Mouse (Mus musculus) midbrain, embryonic 12.5 days (tissue): ENCODE measurements around the gene Ap5m1. TPM values are rescaled to one million over a fixed set of nuclear protein-coding genes. Genes with fewer than 3 reads are reported as not detected.

Experiments
- ATAC-seq: fragments of 200-750 bp; cut with Nextera tagmentation; 2 replicates; pipeline ENCODE4 v1.8.0; 2017; ENCODE audit warnings: low read depth, moderate TSS enrichment, moderate library complexity; ENCODE audit not compliant: low FRiP score
- H3K27ac ChIP-seq: fragments of 300-500 bp; sonication (generic); replicated peaks from 2 replicates; pipeline ENCODE4 v1.5.1; 2016; ENCODE audit warnings: mild to moderate bottlenecking
- H3K27me3 ChIP-seq: fragments of 300-500 bp; sonication (generic); 2 replicates; pipeline ENCODE4 v1.6.1; 2016; ENCODE audit warnings: mild to moderate bottlenecking
- H3K36me3 ChIP-seq: fragments of 300-500 bp; sonication (generic); 2 replicates; pipeline ENCODE4 v1.6.1; 2016
- H3K4me1 ChIP-seq: fragments of 300-500 bp; sonication (generic); 2 replicates; pipeline ENCODE4 v1.6.1; 2016
- H3K4me2 ChIP-seq: fragments of 300-500 bp; sonication (generic); replicated peaks from 2 replicates; pipeline ENCODE4 v1.6.1; 2016; ENCODE audit warnings: mild to moderate bottlenecking, moderate library complexity
- H3K4me3 ChIP-seq: fragments of 300-500 bp; sonication (generic); 2 replicates; pipeline ENCODE4 v1.5.1; 2016; ENCODE audit warnings: mild to moderate bottlenecking
- H3K9ac ChIP-seq: fragments of 300-500 bp; sonication (generic); replicated peaks from 2 replicates; pipeline ENCODE4 v1.6.1; 2016; ENCODE audit warnings: mild to moderate bottlenecking, moderate library complexity
- H3K9me3 ChIP-seq: fragments of 300-500 bp; sonication (generic); 2 replicates; pipeline ENCODE4 v1.6.1; 2016; ENCODE audit warnings: mild to moderate bottlenecking
- WGBS: fragments of 180-500 bp; shearing (Covaris S2); methylation state at CpG from one replicate; pipeline ENCODE4 v1.1.7; 2016; 5-methylcytosine and 5-hydroxymethylcytosine counted together
- polyA plus RNA-seq: library from polyadenylated mRNA; unstranded; fragments of >200 nt; fragmentation: Nextera tagmentation; extraction: Ambion mirVana; gene quantifications from 2 replicates; pipeline ENCODE4 v1.2.1, GENCODE M21; 2016

Ap5m1 gene
- polyA plus RNA-seq, 1 experiment from 2014 or later: 31.7 TPM

DNA sequence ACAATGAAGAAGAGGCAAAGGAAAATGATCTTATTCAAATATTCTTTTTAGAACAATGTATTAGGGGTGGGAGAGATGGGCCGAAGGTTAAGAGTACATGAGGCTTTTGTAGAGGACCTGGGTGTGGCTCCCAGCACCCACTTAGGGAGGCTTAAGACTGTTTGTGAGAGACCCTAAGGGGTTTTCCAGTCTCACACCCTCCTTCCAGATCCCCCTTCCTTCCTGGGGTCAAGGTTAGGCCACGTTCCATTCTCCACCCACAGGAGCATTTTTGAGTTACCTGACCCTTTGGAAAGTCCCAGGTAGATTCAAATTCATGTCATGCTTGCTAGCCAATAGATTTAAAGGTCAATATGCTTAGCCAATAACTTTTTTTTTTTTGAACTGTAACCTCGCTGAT, 66.5 kb downstream of the Ap5m1 start:
- Histone ChIP-seq H3K27ac (no peak overlapping the region), H3K4me1 (peaks cover 14% of the 10 kb centered on the region; the same call in 1 of the 2 replicates), H3K36me3 (no peaks in the 10 kb centered on the region), H3K9ac (no peak overlapping the region), H3K4me2 (no peak overlapping the region), H3K9me3 (no peaks in the 10 kb centered on the region; the same call in 1 of the 2 replicates), H3K27me3 (no peaks in the 10 kb centered on the region), H3K4me3 (no peak overlapping the region)
- no peak for ATAC-seq
- WGBS: 86% methylated on average over 3 of the region's 3 CpGs

DNA sequence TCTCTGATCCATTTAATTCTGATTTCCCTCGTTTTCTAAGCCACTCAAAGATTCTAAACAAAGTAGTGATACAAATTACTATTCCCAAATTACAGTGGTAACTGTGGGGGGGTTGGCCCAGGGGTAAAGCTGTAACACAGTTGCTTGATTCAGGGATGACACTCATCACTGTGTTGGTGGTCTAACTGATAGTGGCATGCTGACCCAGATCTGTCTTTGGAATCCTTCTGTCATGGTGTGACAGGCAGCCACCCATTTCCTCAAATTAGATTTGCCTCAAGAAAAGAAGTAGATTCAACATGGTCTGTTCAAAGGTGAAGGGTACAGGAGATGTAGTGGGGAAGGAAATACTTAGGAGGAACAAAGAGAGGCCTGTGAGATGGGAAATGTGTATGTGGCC, 72.3 kb downstream of the Ap5m1 start:
- WGBS: 76% methylated on average over 1 of the region's 1 CpGs
- H3K4me2 ChIP-seq: no peak overlapping the region
- H3K4me3 ChIP-seq: no peak overlapping the region
- H3K27me3 ChIP-seq: no peaks in the 10 kb centered on the region
- H3K27ac ChIP-seq: no peak overlapping the region
- H3K9me3 ChIP-seq: no peaks in the 10 kb centered on the region
- peaks cover 13% of the 10 kb centered on the region for H3K4me1 ChIP-seq
- no peak for ATAC-seq
- no peaks in the 10 kb centered on the region for H3K36me3 ChIP-seq
- no peak overlapping the region for H3K9ac ChIP-seq

DNA sequence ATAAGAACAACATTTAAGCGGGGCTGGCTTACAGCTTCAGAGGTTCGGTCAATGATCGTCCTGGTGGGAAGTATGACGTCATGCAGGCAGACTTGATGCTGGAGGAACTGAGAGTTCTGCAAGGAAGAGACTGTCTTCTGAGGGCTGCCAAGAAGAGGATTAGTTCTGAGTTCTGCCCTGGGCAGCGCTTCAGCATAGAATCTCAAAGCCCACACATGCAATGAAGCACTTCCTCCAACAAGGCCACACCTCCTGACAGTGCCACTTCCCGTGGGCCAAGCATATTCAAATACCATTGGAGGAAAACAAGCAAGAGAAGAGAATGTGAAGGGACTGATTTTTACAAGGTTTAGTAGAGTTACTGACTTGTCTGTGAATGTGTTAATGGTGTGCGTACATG, 74.9 kb downstream of the Ap5m1 start:
- no peaks in the 10 kb centered on the region for H3K27me3 ChIP-seq
- H3K27ac ChIP-seq: no peak overlapping the region
- H3K4me3 ChIP-seq: no peak overlapping the region
- H3K9me3 ChIP-seq: no peaks in the 10 kb centered on the region
- no peak overlapping the region for H3K9ac ChIP-seq
- no peak overlapping the region for H3K4me2 ChIP-seq
- 95% methylated on average over 7 of the region's 7 CpGs for WGBS
- H3K4me1 ChIP-seq: peaks cover 13% of the 10 kb centered on the region
- no peak for ATAC-seq
- no peaks in the 10 kb centered on the region for H3K36me3 ChIP-seq

Other genes with a start within 250 kb of the Ap5m1 start
- 106 TPM in 2 replicates for gene Exoc5, start 556 bp downstream of the Ap5m1 start, polyA plus RNA-seq
- 23.3 and 28.2 TPM in 2 replicates for gene Naa30, start 106.1 kb downstream of the Ap5m1 start, polyA plus RNA-seq
- gene ccdc198, start 179.4 kb downstream of the Ap5m1 start, polyA plus RNA-seq: 0.21 and 0.22 TPM in 2 replicates